Mouse (Mus musculus) hindbrain, embryonic 15.5 days (tissue): Measurements from ENCODE around the gene 1700013H16Rik. TPM values are rescaled to one million over a fixed set of nuclear protein-coding genes. Genes with fewer than 3 reads are reported as not detected.
"Not testable (repeated sequence)": the region's sequence is repeated elsewhere in the genome, so short reads cannot be mapped to it uniquely, and the experiment has no call there.

Source experiments
- ATAC-seq: fragments of 200-750 bp; cut with Nextera tagmentation; 2 replicates; pipeline ENCODE4 v1.8.0; 2017; ENCODE audit warnings: low read depth, moderate number of reproducible peaks, moderate TSS enrichment; ENCODE audit not compliant: low FRiP score
- H3K27ac ChIP-seq: fragments of 300-500 bp; sonication (generic); replicated peaks from 2 replicates; pipeline ENCODE4 v1.5.1; 2015; ENCODE audit warnings: mild to moderate bottlenecking, inconsistent platforms
- H3K27me3 ChIP-seq: fragments of 300-500 bp; sonication (generic); 2 replicates; pipeline ENCODE4 v1.6.1; 2015; ENCODE audit warnings: control low read depth, inconsistent platforms
- H3K36me3 ChIP-seq: fragments of 300-500 bp; sonication (generic); 2 replicates; pipeline ENCODE4 v1.6.1; 2015; ENCODE audit warnings: control low read depth, inconsistent platforms
- H3K4me1 ChIP-seq: fragments of 300-500 bp; sonication (generic); replicated peaks from 2 replicates; pipeline ENCODE4 v1.6.1; 2015; ENCODE audit warnings: control low read depth, inconsistent platforms
- H3K4me2 ChIP-seq: fragments of 300-500 bp; sonication (generic); 2 replicates; pipeline ENCODE4 v1.6.1; 2015; ENCODE audit warnings: moderate library complexity, mild to moderate bottlenecking, inconsistent platforms
- H3K4me3 ChIP-seq: fragments of 300-500 bp; sonication (generic); 2 replicates; pipeline ENCODE4 v1.5.1; 2015; ENCODE audit warnings: mild to moderate bottlenecking, inconsistent platforms
- H3K9ac ChIP-seq: fragments of 300-500 bp; sonication (generic); 2 replicates; pipeline ENCODE4 v1.6.1; 2015; ENCODE audit warnings: inconsistent platforms
- H3K9me3 ChIP-seq: fragments of 300-500 bp; sonication (generic); 2 replicates; pipeline ENCODE4 v1.6.1; 2016; ENCODE audit warnings: control low read depth, inconsistent platforms
- WGBS: fragments of 180-500 bp; shearing (Covaris S2); methylation state at CpG from one replicate; pipeline ENCODE4 v1.1.7; 2015; 5-methylcytosine and 5-hydroxymethylcytosine counted together
- polyA plus RNA-seq: library from polyadenylated mRNA; unstranded; fragments of >200 nt; fragmentation: Nextera tagmentation; extraction: Ambion mirVana; gene quantifications from 2 replicates; pipeline ENCODE4 v1.2.1, GENCODE M21; 2015

Gene 1700013H16Rik
- polyA plus RNA-seq, result 0.21 TPM in 1 of 2 replicates, not detected in the other

- H3K27ac ChIP-seq, result no peak within 1 kb of the TSS
- no peaks in the 10 kb centered on the region for H3K36me3 ChIP-seq
- no peak for ATAC-seq
- H3K4me2 ChIP-seq, result no peak within 1 kb of the TSS
- H3K9ac ChIP-seq, result no peak within 1 kb of the TSS
- 95% methylated on average over 16 of the region's 16 CpGs for WGBS
- no peaks in the 10 kb centered on the region for H3K27me3 ChIP-seq
- H3K4me1 ChIP-seq, result no peaks in the 10 kb centered on the region
- no peaks in the 10 kb centered on the region for H3K9me3 ChIP-seq
- no peak within 1 kb of the TSS for H3K4me3 ChIP-seq
Observed at GRCm38 (mm10) chrX:53757736-53758135, at the start of gene 1700013H16Rik. 1700013H16Rik (minus strand) TSS chrX:53757831.

GRCm38 (mm10) chrX:53799074-53799473 is 41.4 kb upstream of the 1700013H16Rik start:
- Histone ChIP-seq H3K4me3 (no peak overlapping the region), H3K4me1 (no peaks in the 10 kb centered on the region), H3K27me3 (no peaks in the 10 kb centered on the region), H3K27ac (no peak overlapping the region), H3K4me2 (no peak overlapping the region), H3K36me3 (no peaks in the 10 kb centered on the region), H3K9me3 (no peaks in the 10 kb centered on the region), H3K9ac (no peak overlapping the region)
- no peak for ATAC-seq
- WGBS, result 43% methylated on average over 3 of the region's 3 CpGs

- H3K4me2 ChIP-seq, H3K9ac ChIP-seq, H3K27me3 ChIP-seq, H3K4me3 ChIP-seq, H3K27ac ChIP-seq, H3K36me3 ChIP-seq, ATAC-seq, H3K9me3 ChIP-seq, H3K4me1 ChIP-seq: not testable (repeated sequence)
- 84% methylated on average over 11 of the region's 11 CpGs for WGBS
Observed at GRCm38 (mm10) chrX:53797519-53797918, 39.9 kb upstream of the 1700013H16Rik start, which contains the start of gene Xlr. Xlr (minus strand) TSS chrX:53797706.

GRCm38 (mm10) chrX:53776276-53776675 is 18.6 kb upstream of the 1700013H16Rik start, which contains the start of gene Zfp36l3:
Zfp36l3 (minus strand) TSS chrX:53776394.
- Histone ChIP-seq H3K9ac (no peak within 1 kb of the TSS), H3K4me1 (no peaks in the 10 kb centered on the region), H3K36me3 (no peaks in the 10 kb centered on the region), H3K9me3 (no peaks in the 10 kb centered on the region), H3K27ac (no peak within 1 kb of the TSS), H3K4me2 (no peak within 1 kb of the TSS), H3K27me3 (no peaks in the 10 kb centered on the region), H3K4me3 (no peak within 1 kb of the TSS)
- no peak for ATAC-seq
- 88% methylated on average over 12 of the region's 12 CpGs for WGBS

- ATAC-seq, result no peak
- 91% methylated on average over 1 of the region's 1 CpGs for WGBS
Observed at GRCm38 (mm10) chrX:53752851-53753250, 4.8 kb downstream of the 1700013H16Rik start.

GRCm38 (mm10) chrX:53728967-53729366 is 28.7 kb downstream of the 1700013H16Rik start:
- WGBS, result 95% methylated on average over 2 of the region's 2 CpGs
- Histone ChIP-seq H3K9me3 (no peaks in the 10 kb centered on the region), H3K9ac (no peak overlapping the region), H3K4me2 (no peak overlapping the region), H3K4me1 (no peaks in the 10 kb centered on the region), H3K4me3 (no peak overlapping the region), H3K27me3 (no peaks in the 10 kb centered on the region), H3K36me3 (no peaks in the 10 kb centered on the region), H3K27ac (no peak overlapping the region)
- ATAC-seq, result no peak

More at GRCm38 (mm10) chrX:53752851-53753250, 4.8 kb downstream of the 1700013H16Rik start:
- Histone ChIP-seq H3K27ac (no peak overlapping the region), H3K27me3 (no peaks in the 10 kb centered on the region), H3K36me3 (no peaks in the 10 kb centered on the region), H3K9me3 (no peaks in the 10 kb centered on the region), H3K4me2 (no peak overlapping the region), H3K4me1 (no peaks in the 10 kb centered on the region), H3K9ac (no peak overlapping the region), H3K4me3 (no peak overlapping the region)

GRCm38 (mm10) chrX:53724596-53724995 is 33.0 kb downstream of the 1700013H16Rik start, which contains the start of gene 4930502E18Rik:
4930502E18Rik (plus strand) TSS chrX:53724826.
- no peaks in the 10 kb centered on the region for H3K4me1 ChIP-seq
- no peak within 1 kb of the TSS for H3K4me3 ChIP-seq
- H3K27ac ChIP-seq, result no peak within 1 kb of the TSS
- no peak within 1 kb of the TSS for H3K9ac ChIP-seq
- no peak for ATAC-seq
- WGBS, result 80% methylated on average over 11 of the region's 11 CpGs
- no peaks in the 10 kb centered on the region for H3K9me3 ChIP-seq
- no peaks in the 10 kb centered on the region for H3K36me3 ChIP-seq
- H3K4me2 ChIP-seq, result no peak within 1 kb of the TSS
- H3K27me3 ChIP-seq, result no peaks in the 10 kb centered on the region

- Histone ChIP-seq H3K9me3 (no peaks in the 10 kb centered on the region), H3K9ac (peak overlapping the region; percentile 47), H3K27me3 (no peaks in the 10 kb centered on the region), H3K4me2 (peak overlapping the region; percentile 61), H3K4me1 (0 out of 2 replicates have a peak, but pooled peaks cover 3% of the 10 kb centered on the region), H3K4me3 (peak overlapping the region; percentile 40), H3K36me3 (no peaks in the 10 kb centered on the region), H3K27ac (peak overlapping the region; percentile 65; the same call in 1 of the 2 replicates)
- ATAC-seq, result peak; percentile 94
- 19% methylated on average over 47 of the region's 49 CpGs for WGBS
Observed at GRCm38 (mm10) chrX:53716323-53717182, 41.1 kb downstream of the 1700013H16Rik start.

- WGBS, result 55% methylated on average over 2 of the region's 2 CpGs
- Histone ChIP-seq H3K27me3 (no peaks in the 10 kb centered on the region), H3K4me3 (peak overlapping the region; percentile 40), H3K36me3 (no peaks in the 10 kb centered on the region), H3K4me2 (peak overlapping the region; percentile 61), H3K9ac (peak overlapping the region; percentile 47; the same call in 1 of the 2 replicates), H3K4me1 (0 out of 2 replicates have a peak, but pooled peaks cover 3% of the 10 kb centered on the region), H3K27ac (no peak overlapping the region), H3K9me3 (no peaks in the 10 kb centered on the region)
- peak; percentile 32; the same call in 1 of the 2 replicates for ATAC-seq
Observed at GRCm38 (mm10) chrX:53715942-53716322, 41.7 kb downstream of the 1700013H16Rik start.

- no peaks in the 10 kb centered on the region for H3K9me3 ChIP-seq
- no peak overlapping the region for H3K4me2 ChIP-seq
- no peak overlapping the region for H3K27ac ChIP-seq
- H3K9ac ChIP-seq, result no peak overlapping the region
- H3K4me1 ChIP-seq, result no peaks in the 10 kb centered on the region
- no peak overlapping the region for H3K4me3 ChIP-seq
- WGBS, result 84% methylated on average over 3 of the region's 3 CpGs
- no peak for ATAC-seq
- H3K36me3 ChIP-seq, result no peaks in the 10 kb centered on the region
- no peaks in the 10 kb centered on the region for H3K27me3 ChIP-seq
Observed at GRCm38 (mm10) chrX:53702673-53703072, 55.0 kb downstream of the 1700013H16Rik start.

GRCm38 (mm10) chrX:53699225-53699624 is 58.4 kb downstream of the 1700013H16Rik start:
- WGBS, result 88% methylated on average over 2 of the region's 2 CpGs
- no peak overlapping the region for H3K9ac ChIP-seq
- ATAC-seq, result no peak
- no peak overlapping the region for H3K4me3 ChIP-seq
- H3K4me2 ChIP-seq, result no peak overlapping the region
- H3K27me3 ChIP-seq, result no peaks in the 10 kb centered on the region
- no peaks in the 10 kb centered on the region for H3K4me1 ChIP-seq
- no peak overlapping the region for H3K27ac ChIP-seq
- H3K9me3 ChIP-seq, result no peaks in the 10 kb centered on the region
- no peaks in the 10 kb centered on the region for H3K36me3 ChIP-seq

- no peak overlapping the region for H3K4me3 ChIP-seq
- no peaks in the 10 kb centered on the region for H3K27me3 ChIP-seq
- H3K4me2 ChIP-seq, result no peak overlapping the region
- no peaks in the 10 kb centered on the region for H3K9me3 ChIP-seq
- H3K9ac ChIP-seq, result no peak overlapping the region
- no peak for ATAC-seq
- no peaks in the 10 kb centered on the region for H3K36me3 ChIP-seq
- 88% methylated on average over 9 of the region's 9 CpGs for WGBS
- H3K4me1 ChIP-seq, result no peaks in the 10 kb centered on the region
- H3K27ac ChIP-seq, result no peak overlapping the region
Observed at GRCm38 (mm10) chrX:53694008-53694777, 63.4 kb downstream of the 1700013H16Rik start.
